Mouse (Mus musculus) olfactory bulb, adult 2 months (tissue): ENCODE data around the gene Prkra. TPM values are rescaled to one million over a fixed set of nuclear protein-coding genes. Genes with fewer than 3 reads are reported as not detected.

Experiments used
- H3K27ac ChIP-seq: fragments of 200-500 bp; 2 replicates; pipeline ENCODE4 v1.5.1; 2012; ENCODE audit warnings: low read depth, low read length; ENCODE audit not compliant: insufficient read depth
- H3K4me1 ChIP-seq: fragments of 200-500 bp; 2 replicates; pipeline ENCODE4 v1.6.1; 2012; ENCODE audit warnings: low read length; ENCODE audit not compliant: control insufficient read depth, insufficient read depth
- H3K4me3 ChIP-seq: fragments of 200-500 bp; 2 replicates; pipeline ENCODE4 v1.5.1; 2012; ENCODE audit warnings: mild to moderate bottlenecking, low read depth, low read length, moderate library complexity; ENCODE audit not compliant: insufficient read depth
- CTCF ChIP-seq: fragments of 200-500 bp; IDR thresholded peaks from 2 replicates; pipeline ENCODE4 v1.5.1; 2012; ENCODE audit warnings: low read depth, mild to moderate bottlenecking, low read length, moderate library complexity; ENCODE audit not compliant: insufficient read depth
- POLR2A ChIP-seq: fragments of 200-500 bp; IDR thresholded peaks from 2 replicates; pipeline ENCODE4 v1.6.1; 2012; ENCODE audit warnings: mild to moderate bottlenecking, low read depth, low read length, moderate library complexity; ENCODE audit not compliant: insufficient read depth
- WGBS: fragments of 180-500 bp; shearing (Covaris S2); methylation state at CpG from one replicate; pipeline ENCODE4 v1.1.7; 2018; 5-methylcytosine and 5-hydroxymethylcytosine counted together
- polyA plus RNA-seq: library from polyadenylated mRNA; stranded (reverse); fragments of >200 nt; gene quantifications from 2 replicates; pipeline ENCODE4 v1.2.4, GENCODE M21; 2012; ENCODE audit warnings: low replicate concordance; ENCODE audit not compliant: missing spikeins, insufficient read depth, insufficient read length

Prkra gene
- polyA plus RNA-seq, 1 experiment = not detected

- Histone ChIP-seq H3K4me1 (no peaks in the 10 kb centered on the region), H3K27ac (no peak overlapping the region), H3K4me3 (no peak overlapping the region)
- TF ChIP-seq POLR2A = no peak
- WGBS = 71% methylated on average over 10 of the region's 10 CpGs
Observed at GRCm38 (mm10) chr2:76610326-76611104, 37.3 kb downstream of the Prkra start.

- Histone ChIP-seq H3K27ac (no peak overlapping the region), H3K4me1 (no peaks in the 10 kb centered on the region), H3K4me3 (no peak overlapping the region)
- no peak for TF ChIP-seq POLR2A
- TF ChIP-seq CTCF = no peak
- WGBS = 84% methylated on average over 3 of the region's 3 CpGs
Observed at GRCm38 (mm10) chr2:76606704-76607103, 41.1 kb downstream of the Prkra start.

GRCm38 (mm10) chr2:76602256-76602655 is 45.6 kb downstream of the Prkra start:
- WGBS = 97% methylated on average over 1 of the region's 1 CpGs
- Histone ChIP-seq H3K27ac (no peak overlapping the region), H3K4me1 (no peaks in the 10 kb centered on the region), H3K4me3 (no peak overlapping the region)
- TF ChIP-seq POLR2A = no peak
- TF ChIP-seq CTCF = no peak

- TF ChIP-seq CTCF (no peak), POLR2A (no peak)
Observed at GRCm38 (mm10) chr2:76599214-76599613, 48.6 kb downstream of the Prkra start.

GRCm38 (mm10) chr2:76597521-76597920 is 50.3 kb downstream of the Prkra start:
- Histone ChIP-seq H3K27ac (no peak overlapping the region), H3K4me1 (no peaks in the 10 kb centered on the region), H3K4me3 (no peak overlapping the region)
- WGBS = 88% methylated on average over 11 of the region's 11 CpGs
- no peak for TF ChIP-seq POLR2A
- TF ChIP-seq CTCF = no peak

More at GRCm38 (mm10) chr2:76599214-76599613, 48.6 kb downstream of the Prkra start:
- Histone ChIP-seq H3K4me3 (no peak overlapping the region), H3K4me1 (no peaks in the 10 kb centered on the region), H3K27ac (no peak overlapping the region)
- 23% methylated on average over 5 of the region's 5 CpGs for WGBS

- TF ChIP-seq POLR2A = no peak
- no peak for TF ChIP-seq CTCF
- Histone ChIP-seq H3K4me3 (no peak overlapping the region), H3K4me1 (no peaks in the 10 kb centered on the region), H3K27ac (no peak overlapping the region)
- WGBS = 64% methylated on average over 3 of the region's 3 CpGs
Observed at GRCm38 (mm10) chr2:76592401-76592924, 55.4 kb downstream of the Prkra start.

GRCm38 (mm10) chr2:76590221-76590620 is 57.6 kb downstream of the Prkra start:
- no peak overlapping the region for H3K4me3 ChIP-seq
- TF ChIP-seq POLR2A (no peak), CTCF (no peak)
- H3K4me1 ChIP-seq = no peaks in the 10 kb centered on the region
- no peak overlapping the region for H3K27ac ChIP-seq
- 93% methylated on average over 7 of the region's 7 CpGs for WGBS

GRCm38 (mm10) chr2:76586906-76587305 is 60.9 kb downstream of the Prkra start:
- Histone ChIP-seq H3K4me3 (no peak overlapping the region), H3K27ac (no peak overlapping the region), H3K4me1 (no peaks in the 10 kb centered on the region)
- WGBS = 79% methylated on average over 10 of the region's 10 CpGs
- TF ChIP-seq CTCF (no peak), POLR2A (no peak)

GRCm38 (mm10) chr2:76585090-76585489 is 62.7 kb downstream of the Prkra start:
- Histone ChIP-seq H3K4me3 (no peak overlapping the region), H3K4me1 (no peaks in the 10 kb centered on the region), H3K27ac (no peak overlapping the region)
- 95% methylated on average over 13 of the region's 13 CpGs for WGBS
- TF ChIP-seq CTCF = no peak
- no peak for TF ChIP-seq POLR2A

Other genes starting within 250 kb of the Prkra start
- gene Osbpl6, start 241.5 kb downstream of the Prkra start, polyA plus RNA-seq = not detected in 2 replicates
- not detected in 2 replicates for gene Pjvk, start 461 bp upstream of the Prkra start, polyA plus RNA-seq
- not detected in 2 replicates for gene Fkbp7, start 25.1 kb upstream of the Prkra start, polyA plus RNA-seq
- gene Plekha3, start 27.3 kb upstream of the Prkra start, polyA plus RNA-seq = not detected in 2 replicates